Mouse (Mus musculus): ENCODE data around the gene Hpse2.

The Hpse2 gene

DNA sequence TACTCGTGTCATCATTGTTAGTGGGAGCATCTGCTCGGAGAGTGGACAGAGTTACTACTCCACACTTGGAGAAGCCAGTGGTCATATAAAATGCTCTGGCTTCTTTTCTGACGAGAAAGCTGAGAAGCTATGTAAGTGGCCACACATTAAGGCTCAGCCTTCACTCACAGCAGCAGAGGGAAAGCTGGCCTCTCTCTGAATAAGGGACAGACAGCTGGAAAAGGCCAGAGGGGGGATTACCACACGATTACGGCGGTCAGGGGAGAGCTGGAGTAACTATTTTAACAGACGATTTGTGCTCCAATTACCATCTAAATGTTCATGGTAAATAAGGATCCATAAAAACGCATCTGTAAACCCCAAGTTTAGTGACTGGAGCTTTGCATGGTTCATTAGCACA is 232.1 kb downstream of the Hpse2 start:
- peak; percentile 10 to 34 for DNase-seq

DNA sequence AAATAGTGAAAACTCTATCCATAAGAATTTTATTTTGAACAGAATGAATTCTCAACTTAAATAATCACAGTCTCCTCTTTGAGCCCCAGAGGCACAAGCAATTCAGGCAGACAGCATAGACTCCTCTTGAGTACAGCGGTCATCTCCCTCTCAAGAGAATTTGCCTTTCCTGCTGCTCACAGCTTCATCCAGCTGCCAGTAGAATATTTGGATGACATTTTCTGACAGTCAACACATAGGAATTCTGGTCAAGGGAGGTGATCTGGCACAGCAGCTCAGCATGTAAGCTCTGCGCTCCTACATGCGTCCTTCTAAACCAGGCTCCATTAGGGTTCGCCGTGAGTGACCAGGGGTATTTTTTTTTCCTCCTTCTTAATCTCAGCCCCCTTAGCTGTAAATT is 232.6 kb downstream of the Hpse2 start:
- DNase-seq = no peak

DNA sequence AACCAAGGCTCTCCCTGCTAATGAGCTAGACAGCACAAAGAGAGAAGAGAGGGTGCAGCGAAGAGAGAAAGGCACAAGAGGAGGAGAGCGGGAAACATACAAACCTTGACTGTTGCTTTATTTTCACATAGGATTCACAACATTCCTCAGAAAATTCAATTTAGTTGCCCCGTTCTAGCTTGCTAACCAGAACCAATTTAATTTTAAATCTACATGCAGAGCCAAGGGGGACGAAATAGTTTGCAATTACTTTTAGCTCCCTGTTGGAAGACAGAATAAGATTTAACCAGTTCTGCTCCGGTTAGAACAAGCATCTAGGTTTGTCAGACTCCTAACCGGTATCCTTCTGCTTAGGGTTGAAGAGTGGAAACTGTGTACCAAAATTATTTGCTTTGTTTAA is 240.3 kb downstream of the Hpse2 start:
- DNase-seq = no peak

DNA sequence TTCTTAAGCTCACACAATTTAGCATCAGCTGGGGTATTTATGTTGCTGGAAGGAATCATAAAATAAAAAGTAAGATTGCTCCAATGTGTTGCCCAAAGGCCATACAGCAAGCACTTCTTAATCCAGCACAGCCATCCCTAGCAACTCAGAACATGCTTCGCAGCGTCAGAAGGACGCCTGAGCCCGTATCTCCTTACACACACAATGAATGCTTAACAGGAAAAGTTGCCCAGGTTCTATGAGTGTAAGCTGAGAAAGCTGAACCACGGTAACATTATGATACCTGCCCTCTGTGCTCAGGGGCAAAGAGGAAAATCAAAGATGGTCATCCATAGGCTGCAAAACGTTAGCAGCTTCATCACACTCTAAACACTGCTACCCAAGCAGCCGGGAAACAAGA is 241.3 kb downstream of the Hpse2 start:
- no peak for DNase-seq

DNA sequence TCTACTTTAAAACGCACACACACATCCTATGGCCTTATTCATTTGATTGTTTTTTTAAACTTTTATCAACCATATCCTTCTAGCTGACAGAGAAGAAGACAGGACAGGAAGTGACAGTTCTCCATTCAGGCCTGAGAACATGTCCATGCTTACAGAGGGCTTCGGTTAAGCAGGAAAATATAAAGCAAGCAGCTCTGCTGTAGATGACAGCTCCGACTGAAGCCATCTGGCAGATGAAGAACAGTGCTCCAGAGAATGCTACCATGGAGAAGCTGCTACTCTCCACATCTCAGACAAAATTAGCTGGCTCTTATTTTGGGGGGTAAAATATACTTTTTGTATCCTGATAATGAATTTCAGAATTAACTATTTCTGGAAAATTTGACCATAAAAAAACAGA is 246.5 kb downstream of the Hpse2 start:
- DNase-seq = peak; percentile 53 to 54

DNA sequence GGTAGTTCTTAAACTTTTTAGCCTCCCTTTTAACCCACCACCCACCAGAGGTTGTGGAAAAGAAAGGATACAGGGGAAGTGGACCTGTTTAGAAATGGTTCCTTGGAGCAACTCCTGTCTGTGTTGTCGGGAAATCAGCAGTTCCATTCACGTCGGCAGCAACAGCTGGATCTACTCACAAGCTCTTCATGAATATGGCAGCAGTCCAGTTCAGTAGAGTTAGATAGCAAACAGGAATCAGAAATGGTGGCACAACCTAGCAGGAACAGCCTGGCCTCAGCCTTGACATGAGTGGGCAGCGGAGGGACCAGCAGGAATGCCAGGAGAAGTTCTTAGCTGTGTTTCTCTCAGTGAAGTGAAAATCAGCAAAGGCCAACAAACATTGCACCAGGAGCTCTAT is 278.4 kb downstream of the Hpse2 start:
- DNase-seq = peak; percentile 7 to 10

DNA sequence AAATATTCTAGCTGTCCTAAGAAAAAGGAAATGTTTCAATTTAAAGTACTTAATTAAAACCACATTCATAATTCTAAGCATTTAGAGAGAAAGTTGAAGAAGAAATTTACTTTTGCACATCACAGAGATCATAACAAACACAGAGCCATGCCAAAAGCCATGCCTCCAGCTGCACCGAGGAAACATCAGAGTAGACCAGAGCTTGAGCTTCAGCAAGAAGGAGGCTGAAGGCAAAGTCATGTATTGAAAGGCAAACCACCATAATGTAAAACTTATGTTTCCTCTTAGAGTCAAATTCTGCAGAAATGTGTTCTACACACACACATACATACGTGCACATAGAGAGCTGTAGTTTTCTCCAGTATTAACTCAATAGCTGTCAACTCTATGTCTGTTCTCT is 291.2 kb downstream of the Hpse2 start:
- DNase-seq = no peak

DNA sequence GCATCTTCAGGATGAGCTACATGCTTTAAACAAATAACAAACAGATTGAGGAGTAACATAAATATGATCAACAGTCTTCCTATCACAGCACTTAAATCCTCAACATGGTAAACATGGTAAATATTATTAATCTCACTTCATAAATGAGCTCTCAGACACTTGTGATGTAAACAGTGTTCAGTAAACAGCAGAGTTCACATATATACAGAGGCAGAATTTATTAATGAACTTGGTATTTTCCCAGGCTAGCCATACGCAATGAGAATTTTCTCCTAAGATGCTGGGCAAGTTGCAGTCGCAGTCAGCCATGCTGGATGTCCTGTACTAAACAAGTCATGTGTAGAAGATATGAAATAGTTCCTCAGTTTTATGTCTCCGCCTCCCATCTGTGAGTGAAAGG is 300.9 kb downstream of the Hpse2 start:
- no peak for DNase-seq

DNA sequence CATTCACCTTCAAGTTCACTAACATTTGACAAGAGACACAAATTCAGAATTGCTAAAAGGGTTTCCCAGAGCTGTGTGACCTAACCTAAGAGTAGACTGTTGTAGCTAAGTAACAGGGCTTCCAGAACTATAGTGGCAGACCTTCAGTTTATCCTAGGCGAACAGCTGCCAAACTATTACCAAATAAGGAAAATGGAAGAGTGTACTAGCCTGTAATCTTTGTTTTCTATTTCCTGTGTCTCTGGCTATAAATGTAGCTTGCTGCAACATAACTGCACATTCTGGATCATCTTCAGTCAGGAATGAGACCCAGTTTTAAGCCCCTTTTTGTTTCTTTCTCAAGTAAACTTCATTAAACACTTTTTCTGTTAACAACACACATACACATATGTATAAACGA is 324.0 kb downstream of the Hpse2 start:
- no peak for DNase-seq

DNA sequence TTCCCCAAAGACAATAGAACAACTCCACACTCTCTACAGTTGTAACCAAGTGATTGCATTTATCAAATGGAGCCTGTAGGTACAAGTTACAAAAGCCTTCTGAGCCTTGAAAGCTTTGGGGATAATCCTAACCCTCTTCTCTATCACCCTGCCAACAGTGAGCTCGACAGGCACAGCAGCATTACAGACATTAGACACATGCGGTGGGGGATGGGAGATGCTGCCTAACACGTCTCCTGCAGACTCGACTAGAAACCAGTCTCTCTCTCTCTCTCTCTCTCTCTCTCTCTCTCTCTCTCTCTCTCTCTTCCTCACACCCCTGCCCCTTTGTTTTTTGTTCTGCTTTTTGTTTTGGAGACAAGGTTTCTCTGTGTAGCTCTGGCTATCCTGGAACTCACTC is 343.6 kb downstream of the Hpse2 start:
- DNase-seq = no peak

DNA sequence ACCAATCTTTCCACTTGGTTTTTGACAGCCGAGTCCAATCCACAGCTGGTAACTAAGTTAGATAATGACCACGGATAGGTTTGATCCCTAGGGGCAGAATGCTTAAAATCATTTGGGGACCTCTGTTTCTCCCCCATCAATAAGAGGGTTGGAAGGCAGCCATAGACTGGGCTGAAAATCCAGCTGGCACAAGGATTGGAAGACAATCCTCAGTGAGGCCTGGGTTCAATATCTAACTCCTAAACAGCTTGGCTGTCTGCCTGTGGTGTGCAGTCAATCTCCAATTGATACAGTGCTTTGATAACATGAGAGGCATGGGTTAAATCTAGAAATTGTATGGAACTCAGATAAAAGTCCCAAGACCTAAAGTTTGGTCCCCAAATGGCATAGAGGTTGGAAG is 345.4 kb downstream of the Hpse2 start:
- DNase-seq = no peak

DNA sequence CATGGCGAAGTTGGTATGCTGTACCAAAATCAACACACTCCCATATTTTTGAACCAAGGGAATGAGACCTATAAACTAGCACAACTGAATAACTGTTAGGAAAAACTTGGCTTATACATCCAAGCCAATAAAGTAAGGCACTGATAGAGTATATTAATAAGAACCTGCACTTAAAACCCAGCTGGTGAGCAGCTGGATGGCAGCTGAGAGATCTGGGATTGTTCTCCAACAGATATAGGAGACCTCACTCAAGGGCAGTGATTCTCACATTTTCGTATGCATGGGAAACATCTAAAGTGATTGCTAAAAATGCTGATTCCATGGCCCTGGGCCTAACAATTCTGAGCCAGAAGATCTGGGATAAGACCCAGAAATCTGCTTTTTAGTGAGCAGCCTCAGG is 345.9 kb downstream of the Hpse2 start:
- no peak for DNase-seq

DNA sequence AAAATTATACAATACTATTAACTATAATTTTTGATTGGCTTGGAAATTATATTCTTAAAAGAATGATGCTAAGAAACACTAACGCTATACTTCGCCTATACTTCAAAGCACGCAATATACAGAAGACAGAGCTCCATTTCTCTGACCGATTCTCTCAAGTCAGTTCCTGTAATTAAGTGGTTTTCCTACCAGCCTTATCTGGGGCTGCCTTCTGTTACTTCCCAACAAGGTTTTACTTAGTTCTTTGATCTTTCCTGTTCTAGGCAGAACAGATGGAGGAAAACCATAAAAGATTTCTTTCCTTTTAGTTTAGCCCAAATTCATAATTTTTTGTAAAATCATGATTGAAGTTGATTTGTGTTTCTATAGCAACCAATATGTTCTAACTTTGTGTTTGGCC is 351.8 kb downstream of the Hpse2 start:
- no peak for DNase-seq

DNA sequence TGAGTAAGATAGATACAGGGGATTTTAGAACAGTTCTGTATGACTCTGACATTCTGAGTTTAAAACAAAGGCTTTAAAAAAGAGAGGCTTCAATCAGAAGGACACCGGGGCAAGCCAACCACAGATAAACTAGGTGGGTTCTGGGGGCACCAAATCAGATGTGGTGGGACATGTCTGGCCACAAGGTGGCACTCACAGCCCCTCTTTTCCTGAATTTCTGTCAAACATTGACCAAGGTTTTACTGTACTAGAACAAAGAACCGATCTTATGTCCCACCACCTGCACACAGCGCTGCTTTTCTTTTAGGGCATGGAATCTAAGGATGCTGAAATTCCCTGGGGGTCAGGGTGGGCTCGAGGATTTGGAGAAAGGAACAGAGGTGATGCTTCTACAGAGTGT is 360.9 kb downstream of the Hpse2 start:
- DNase-seq = peak; percentile 77

DNA sequence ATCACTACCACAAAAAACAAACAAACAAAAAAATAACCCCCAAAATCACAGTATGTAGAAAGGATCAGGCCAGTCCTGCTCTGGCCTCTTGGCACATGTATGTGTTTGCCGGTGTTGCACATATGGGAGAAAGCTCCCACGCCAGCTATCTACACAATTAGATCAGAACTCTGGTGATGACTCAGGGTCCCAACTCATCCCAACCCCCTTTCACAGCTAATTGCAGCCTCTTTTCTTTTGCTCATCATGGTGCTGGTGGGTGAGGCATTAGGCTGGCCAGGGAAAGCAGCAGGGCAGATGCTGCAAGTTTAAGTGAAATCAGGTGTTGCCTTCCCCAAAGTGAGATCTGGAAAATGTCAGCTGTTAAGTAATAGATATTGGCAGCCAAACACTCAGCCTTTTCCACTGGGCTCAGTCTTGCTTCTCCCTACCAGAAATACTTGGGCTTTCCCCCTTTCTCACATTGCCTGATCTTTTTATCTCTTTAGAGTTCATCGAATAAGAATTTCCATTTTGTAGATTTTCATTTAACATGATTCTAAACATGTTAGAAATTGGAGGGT is 365.5 kb downstream of the Hpse2 start:
- no peak for DNase-seq

DNA sequence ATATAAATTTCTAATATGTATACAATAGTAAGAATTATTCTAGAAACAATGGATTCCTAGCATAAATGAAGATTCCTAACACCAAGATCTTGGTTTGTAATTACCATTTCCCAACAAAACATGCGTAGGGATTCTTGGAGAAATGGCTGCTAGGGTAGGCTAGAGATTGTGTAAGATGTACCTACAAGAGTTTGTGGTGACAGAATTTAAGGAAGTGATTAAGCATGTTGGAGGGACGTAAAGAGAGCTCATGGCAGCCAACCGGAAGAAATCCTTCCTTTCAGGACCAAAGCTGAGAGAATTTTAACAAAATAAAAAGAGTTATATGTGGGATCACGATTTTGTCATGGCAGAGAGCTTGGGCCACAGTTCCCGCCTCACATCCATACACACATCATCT is 369.4 kb downstream of the Hpse2 start:
- DNase-seq = no peak

DNA sequence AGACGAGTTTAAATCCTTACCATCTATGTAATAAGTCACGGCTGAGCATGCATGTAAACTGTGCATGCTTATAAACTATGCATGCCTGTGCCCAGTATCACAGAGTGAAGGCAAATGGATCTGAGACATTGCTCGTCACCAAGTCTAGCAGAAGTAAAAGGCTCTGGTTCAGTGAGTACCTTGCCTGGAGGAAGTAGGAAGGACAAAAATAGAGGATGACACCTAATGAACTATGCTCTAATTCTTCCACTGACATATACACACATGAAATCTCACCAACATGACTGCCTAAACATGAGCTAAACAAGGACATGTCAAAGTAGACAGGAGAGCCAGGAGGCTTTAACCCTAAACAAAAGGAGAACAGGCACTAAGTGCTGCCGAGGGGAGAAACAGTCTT is 391.7 kb downstream of the Hpse2 start:
- no peak for DNase-seq

DNA sequence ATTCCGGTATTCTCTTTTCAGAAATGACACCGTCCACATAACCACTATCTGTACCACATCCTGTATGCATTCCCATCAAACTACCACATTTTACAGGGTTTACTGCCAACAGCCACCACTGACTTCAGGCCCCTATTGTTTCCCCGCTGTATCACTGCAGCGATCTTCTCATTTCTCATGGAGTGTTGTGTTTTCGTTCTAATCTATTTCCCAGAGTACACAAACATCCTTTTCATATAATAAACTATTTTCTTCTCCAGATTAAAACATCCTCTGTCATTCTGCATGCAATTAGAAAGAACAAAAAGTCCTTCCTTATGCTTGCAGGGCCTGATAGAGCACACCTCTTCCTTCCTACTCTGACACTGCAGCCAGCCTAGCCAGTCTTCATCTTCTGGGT is 399.3 kb downstream of the Hpse2 start:
- DNase-seq = no peak

DNA sequence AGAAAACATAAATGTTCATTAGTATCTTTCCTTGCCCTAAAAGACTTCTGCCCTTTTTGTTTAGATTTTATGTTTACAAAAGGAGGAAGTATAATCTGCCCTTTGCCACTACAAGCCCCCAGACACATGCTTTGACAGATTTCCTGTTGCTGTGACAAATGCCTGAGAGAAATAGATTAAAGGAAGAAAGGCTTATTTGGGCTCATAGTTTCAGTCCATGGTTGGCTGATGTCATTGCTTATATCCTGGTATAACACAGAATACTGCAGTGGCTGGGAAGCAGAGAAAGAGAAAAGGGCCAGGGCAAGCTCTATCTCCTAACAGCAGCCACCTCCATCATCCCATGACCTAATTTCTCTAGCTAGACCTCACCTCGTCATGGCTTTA is 401.8 kb downstream of the Hpse2 start:
- DNase-seq = no peak

DNA sequence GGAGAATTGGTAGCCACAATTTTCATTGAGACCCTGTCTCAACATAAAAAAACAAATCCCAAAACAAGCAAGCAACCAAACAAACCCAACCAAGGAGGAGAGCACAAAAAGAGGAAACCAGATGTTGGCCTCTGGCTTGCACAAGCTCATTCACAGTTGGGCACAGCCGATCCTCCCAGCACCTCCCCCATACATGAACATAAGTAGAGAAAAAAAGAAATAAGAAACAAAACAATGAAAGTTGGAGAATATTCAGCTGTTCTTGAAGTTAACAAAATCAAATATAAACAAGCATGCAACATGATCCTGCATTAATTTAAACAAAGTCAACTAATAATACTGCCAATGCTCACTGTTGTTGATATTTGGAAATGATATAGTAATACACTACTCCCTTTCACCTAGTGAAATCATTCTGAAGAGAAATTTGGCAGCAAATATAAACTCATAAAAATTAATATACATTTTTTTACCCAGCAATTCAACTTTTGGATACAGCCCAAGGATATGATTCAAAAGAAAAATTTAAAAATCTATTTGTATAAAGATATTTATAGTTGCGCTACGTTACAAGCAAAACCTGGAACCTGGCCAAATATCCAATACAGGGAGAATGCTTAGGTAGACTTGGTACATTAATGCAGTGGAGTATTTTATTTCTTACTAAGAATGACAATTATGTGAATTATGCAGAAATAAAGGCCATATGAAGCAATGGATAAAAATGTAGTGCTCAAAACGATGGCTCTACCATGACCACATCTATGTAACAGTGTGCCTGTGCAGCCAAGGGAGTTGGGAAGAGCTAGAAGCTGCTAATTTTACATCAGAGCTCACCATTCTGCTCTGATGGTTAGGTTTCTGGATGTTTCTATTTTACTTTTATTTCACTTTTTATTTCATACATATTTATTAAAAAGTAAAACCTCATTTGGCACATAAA is 402.5 kb downstream of the Hpse2 start:
- no peak for DNase-seq

DNA sequence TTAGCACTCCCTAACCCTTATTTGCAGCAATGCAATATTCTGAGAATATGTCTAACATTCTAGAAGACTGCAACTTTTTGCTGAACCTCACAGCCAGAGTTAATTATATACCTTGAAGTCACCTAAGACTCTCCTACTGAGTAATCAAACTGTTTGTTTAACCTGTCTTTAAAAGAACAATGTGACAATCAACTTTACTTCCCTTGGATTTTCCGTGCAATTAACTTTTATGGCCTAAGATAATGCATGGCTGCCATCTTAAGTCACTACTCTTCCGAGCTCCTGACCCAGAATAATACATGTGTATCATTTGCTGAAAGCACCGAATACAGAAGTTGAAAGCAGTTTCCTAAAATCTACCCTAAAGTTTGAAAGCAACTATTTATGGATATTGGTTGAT is 407.6 kb downstream of the Hpse2 start:
- no peak for DNase-seq

DNA sequence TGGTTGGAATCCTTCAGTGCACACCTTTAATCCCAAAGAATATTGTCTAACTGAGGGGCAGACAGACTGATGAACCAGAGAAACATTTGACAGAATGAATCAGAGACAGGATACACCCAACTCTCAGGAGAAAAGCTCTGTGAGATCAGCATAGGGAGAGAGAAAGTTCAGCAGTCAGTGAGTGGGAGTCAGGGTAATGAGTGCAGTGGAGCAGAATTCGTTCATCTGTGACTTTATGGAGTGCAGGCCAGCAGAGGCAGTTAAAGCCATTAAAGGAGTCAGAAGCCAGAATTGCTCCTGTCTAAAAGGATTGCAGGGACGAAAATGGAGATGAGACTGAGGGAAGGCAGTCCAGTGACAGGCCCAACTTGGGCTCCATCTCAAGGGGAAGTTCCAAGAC is 410.2 kb downstream of the Hpse2 start:
- peak in 1 of 2 experiments; percentile 28 for DNase-seq

DNA sequence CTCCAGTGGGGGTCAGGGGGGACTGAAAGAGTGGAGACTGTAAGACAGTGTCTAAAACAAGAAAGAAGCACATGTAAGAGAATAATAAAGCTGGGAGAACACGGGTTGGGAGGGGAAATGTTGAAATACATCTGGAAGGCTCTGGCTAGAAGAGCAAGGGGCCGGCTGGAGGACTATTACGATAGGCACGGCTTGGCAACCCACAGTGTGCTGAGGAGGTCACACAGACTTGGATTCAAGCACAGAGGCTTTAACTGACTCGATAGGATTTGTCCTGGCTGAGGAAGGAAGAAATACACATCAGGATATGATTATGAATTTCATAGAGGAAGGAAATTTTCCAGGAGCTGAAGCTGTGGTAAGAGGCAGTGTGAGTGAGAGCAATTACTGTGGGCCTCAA is 414.4 kb downstream of the Hpse2 start:
- no peak for DNase-seq

DNA sequence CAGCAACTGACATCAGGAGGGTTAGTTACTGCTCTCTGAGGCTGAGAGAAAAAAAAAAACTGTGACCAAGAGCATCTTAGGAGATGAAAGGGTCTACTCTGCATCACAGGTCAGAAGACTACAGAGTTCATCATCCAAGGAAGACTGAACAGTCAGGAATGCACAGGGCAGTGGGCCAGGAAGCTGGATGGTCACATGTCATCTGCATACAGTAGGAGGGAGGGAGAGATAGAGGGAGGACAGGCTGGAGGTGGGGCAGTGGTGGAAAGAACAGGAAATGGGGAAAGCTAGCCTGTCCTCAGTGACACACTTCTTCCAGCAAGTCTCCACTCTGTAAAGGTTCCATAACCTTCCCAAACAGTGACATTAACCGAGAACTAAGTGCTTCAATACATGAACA is 423.0 kb downstream of the Hpse2 start:
- DNase-seq = peak; percentile 34 to 56
